Mouse (Mus musculus): ENCODE data around the gene Lrrc7. TPM values are rescaled to one million over a fixed set of nuclear protein-coding genes. Genes with fewer than 3 reads are reported as not detected.

Lrrc7 gene
- total RNA-seq (2022), result under 1 TPM in 1 of 4 experiments, not detected in 3; 0.19 TPM

DNA sequence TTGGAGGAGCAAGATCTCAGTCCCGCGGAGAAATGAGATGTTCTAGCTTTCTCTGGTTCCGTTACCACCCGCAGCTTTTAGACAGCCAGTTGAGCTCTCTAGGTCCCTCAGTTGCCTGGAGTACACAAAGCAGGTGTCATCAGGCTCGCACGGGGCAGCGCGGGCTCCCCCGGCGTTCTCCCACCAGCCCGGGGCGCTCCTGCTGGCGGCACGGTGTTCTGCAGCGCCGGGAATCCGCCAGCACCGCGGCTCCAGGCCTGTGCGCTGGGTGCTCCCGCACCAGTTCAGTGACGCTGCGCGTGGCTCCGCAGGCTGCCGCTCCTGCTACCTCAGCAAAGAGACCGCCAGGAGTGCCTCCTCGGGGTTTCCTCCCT is at the start of gene Lrrc7:
TSS of gene Lrrc7 (minus strand) at position 235 of the 374 bp plus-strand sequence.
- DNase-seq (ENCODE audit: low spot score in 2 of 2), result no peak

DNA sequence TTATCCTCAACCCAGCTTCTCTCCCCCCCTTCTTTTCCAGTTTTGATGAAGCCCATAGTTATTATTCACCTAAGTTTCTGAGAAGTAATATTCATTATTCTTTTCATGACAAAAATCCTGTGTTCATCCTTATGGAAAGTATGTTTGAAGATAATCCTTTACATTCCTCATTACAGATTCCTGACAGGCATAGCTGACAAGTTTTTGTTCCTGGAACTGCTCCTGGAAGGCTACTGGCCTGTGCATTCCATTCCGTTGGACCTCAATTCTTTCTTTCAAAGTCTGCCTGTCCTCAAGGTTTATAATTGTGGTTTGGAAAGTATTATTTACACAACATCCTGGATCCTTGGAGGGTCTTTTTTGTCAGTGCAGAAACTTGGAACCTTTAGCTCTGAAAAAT is 45.0 kb upstream of the Lrrc7 start:
- DNase-seq (ENCODE audit: low spot score in 2 of 2), result no peak

DNA sequence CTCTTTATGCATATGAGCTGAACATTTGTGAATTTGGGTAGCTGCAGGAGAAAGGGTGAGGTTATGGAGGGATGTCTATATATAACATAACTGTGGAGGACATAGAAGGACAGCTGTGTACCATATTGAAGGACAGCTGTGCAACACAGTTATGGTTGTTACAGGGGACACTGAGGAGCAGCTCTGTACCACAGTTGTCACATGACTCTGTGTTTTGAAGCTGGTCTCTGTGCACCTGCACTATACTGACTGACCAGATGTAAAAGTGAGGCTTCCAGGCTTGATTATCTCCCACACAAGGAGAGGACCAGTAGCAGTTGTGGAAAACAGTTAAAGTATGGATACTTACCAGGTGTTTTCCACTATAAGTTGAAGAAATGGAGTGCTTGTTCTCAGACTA is 43.3 kb upstream of the Lrrc7 start:
- DNase-seq (ENCODE audit: low spot score in 2 of 2), result no peak

DNA sequence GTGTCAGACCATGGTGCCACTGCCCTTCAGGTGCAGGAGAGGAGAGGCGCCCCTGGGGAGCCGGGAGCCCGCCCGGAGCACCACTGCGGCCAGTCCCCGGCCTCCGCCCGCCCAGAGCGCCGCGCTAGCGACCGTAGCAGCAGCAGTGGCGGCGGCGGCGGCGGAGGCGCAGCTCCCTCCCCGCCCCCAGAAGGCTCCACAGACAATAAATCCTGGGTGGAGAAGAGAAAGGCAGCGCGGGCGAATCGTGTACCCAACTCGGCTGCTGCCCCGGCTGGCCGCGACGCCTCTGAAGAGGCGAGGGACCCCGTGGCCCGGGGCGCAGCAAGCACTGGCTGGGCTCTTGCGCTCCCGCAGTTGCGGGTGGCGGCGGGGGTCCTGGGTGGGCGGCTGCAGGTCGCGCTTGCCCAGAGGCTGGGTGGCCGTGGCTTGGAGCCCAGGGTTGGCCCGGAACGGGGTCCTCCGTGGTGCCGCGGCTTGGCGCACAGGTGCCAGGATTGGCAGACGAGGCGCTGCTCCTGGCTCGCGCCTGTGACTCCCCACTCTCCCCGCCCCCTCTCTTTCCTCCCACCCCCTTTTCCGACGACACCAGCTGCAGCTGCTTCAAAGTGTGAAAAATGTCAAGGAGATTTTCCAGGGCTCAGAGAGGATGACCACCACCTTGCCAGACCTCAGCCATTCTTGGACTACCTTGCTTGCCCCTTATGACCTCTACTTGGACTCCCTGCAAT is 600 bp downstream of the Lrrc7 start:
- no peak for DNase-seq (ENCODE audit: low spot score in 2 of 2)

DNA sequence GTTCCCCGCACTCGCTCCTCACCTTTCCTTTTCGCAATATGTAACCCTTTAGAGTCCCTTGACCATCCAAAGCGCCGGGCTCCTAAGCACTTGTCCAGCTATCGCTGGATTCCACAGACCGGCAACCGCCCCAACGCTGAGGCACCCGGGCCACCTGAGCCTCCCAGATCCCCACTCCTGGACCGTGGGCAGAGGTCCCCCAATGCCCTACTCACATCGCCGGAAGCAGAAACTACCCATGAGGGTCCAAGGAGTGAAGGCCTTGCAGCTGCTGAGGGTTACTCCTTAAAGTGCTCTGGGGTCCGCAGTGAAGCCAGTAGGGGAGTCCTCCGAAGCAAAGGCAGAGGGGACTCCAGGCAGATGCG is 1.1 kb downstream of the Lrrc7 start:
- no peak for DNase-seq (ENCODE audit: low spot score in 2 of 2)

DNA sequence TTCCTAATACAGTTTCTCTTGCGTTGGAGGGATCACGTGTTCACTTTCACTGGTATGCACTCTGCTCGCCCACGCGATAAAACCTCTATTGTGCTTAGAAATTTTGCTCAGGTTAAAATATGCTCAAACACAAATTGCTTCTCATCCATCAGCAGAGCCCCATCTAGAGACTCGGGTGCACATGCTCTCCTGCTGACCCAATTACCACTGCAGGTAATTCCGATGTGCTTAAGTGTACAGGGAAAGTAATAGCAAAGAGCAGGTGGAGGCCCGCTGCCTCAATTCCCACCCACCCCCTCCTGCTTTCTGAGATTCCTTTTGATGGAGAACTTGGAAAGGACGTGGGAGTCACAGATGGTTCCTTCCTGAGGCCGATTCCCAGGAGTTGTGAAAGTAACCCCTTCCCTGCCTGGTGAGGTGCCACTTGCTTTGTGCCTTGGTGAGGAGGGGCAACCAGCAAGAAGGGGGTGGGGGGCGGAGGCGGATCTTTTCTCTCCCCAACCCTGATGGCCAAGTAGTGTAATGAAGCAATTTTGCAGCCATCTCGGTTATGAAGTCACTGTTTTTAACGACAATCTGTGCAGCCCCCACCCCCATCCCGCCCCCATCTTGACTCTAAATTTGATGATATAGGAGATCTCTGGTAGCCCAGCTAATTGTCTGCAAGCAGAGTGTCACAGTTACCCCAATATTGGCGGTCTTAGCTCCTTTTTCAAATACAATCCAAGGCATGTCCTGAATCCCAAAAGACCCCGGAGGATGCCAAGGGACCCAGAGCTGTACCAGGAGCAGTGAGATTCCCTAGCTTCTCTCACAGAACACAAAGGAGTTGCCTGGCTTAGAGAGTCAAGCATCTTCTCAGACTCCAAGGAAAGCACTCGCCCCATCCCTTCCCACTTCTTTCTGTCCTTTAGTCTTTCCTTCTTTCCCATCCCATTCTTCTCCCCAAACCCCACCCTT is 2.0 kb downstream of the Lrrc7 start:
- DNase-seq (ENCODE audit: low spot score in 2 of 2), result no peak

DNA sequence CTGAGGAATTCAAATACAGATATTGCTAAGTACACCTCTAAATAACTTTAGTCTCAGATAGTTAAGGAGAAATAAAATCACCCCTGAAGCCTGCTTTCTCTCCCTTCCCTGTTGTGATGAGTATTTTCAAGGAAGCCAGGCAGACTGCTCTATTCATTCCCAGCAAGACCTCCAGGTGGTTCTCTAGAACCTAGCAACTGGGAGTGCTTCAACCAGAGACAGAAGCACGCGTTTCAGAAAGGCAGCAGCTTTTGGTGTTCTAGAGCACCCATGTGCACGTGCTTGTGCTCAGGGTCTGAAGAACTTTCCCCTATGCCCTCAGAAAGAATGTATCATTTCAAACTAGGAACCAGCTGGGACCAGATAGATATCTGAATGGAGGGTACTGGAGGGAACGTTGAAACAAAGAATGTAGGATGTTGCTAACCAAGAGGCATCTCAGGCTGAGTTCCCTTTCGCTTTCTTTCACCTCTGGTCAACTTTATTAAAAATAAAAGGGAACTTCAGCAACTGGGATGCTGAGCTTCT is 2.8 kb downstream of the Lrrc7 start:
- no peak for DNase-seq (ENCODE audit: low spot score in 2 of 2)

DNA sequence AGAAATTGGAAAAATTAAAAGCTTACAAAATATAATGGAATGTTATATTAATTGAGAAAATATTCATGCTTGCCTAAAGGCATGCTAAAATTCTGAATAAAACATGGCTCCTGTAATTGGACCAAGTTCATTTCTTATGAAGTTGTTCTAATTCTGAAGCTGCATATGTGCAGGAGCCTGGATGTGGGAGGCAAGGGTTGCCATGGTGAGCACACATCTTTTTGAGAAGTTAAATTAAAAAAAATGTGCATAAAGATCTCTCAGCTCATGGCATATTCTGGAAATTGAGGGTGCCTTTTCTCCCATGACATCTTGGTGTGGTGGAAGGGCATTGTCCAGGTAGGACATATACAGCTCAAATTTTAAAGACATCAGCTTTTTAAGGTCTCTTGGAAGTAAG is 3.4 kb downstream of the Lrrc7 start:
- no peak for DNase-seq (ENCODE audit: low spot score in 2 of 2)

DNA sequence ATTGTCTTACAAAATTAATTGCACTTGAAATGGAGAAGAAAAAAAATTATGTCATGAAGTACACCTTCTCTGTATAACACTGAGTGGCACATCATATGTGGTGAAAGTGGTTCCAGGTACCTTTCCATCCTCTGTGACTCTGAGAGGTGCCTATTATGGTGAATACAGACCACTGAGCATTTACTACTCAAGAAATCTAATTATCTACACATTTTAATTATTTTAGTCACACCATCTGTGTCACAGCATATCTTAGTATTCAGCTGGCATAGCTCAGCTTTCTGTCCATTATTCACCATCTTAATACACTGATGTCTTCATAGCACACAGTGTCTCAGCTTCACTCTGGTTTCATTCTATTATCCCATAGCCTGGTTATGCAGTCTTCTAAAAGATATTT is 7.7 kb downstream of the Lrrc7 start:
- no peak for DNase-seq (ENCODE audit: low spot score in 2 of 2)

DNA sequence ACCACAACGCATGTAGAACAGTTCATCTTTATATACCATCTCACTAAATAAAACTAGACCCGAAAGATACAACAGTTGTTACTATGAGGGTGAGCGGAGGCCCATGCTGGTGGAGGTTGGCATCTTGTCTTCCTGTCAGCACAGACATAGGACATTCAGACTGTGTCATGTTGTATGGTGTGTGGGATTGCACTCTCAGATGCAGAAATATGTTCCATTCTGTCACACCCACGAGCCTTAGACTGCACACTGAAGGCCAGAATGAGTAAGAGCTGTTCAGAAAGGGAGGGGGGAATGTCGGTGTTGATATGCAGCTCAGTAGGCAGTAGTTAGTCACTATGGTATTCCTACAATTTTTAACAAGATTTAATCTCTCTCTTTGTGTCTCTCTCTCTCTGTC is 9.9 kb downstream of the Lrrc7 start:
- DNase-seq (ENCODE audit: low spot score in 2 of 2), result no peak

DNA sequence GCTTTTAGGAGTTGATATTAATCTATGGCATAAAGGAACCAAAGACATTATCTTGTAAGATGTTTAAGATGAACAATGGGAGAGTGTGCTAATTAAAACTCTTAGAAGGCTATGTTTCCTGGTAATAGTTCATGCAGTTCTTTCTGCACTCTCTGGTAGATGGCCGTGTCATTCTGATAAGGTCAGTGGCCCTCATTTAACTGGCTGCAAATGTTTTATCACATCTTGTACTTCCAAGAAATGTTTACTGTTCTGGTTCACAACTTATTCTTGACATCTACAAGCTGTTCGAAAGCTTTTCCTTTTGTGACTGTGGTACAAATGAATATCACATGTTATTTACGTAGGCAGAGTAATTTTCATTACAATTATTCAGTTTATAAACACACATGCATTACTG is 18.5 kb downstream of the Lrrc7 start:
- no peak for DNase-seq (ENCODE audit: low spot score in 2 of 2)

DNA sequence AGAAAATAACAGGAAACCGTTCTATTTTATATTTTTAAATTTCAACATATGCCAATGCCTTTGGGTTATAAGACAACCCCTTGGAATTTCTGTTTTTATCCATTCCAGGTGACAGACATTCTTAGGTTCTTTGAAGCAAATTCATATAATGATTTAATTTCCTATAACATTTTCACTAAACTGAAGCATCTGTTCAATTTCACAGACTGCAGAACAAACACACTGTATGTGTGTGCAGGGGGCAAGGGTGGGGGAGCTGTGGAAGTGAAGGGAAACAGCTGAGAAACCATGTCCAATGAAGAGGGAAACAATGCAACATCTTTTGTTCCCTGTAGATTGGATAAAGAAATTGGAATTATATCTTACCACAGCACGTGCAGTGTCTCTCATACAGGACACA is 29.2 kb downstream of the Lrrc7 start:
- DNase-seq (ENCODE audit: low spot score in 2 of 2), result no peak

DNA sequence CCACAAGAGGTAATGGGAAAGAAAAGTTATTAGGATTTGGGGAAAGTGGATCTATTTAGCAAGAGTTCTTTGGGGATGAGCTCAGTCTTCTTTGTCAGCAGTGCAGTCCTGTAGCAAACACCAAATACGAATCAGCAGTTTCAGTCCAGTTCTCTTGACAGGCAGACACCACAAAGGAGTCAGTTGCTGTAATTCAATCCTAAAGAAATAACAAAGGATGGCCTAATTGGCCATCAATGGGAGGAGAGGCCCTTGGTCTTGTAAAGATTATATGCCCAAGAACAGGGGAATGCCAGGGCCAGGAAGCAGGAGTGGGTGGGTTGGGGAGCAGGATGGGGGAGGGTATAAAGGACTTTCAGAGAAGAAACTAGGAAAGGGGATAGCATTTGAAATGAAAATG is 33.5 kb downstream of the Lrrc7 start:
- no peak for DNase-seq (ENCODE audit: low spot score in 2 of 2)

DNA sequence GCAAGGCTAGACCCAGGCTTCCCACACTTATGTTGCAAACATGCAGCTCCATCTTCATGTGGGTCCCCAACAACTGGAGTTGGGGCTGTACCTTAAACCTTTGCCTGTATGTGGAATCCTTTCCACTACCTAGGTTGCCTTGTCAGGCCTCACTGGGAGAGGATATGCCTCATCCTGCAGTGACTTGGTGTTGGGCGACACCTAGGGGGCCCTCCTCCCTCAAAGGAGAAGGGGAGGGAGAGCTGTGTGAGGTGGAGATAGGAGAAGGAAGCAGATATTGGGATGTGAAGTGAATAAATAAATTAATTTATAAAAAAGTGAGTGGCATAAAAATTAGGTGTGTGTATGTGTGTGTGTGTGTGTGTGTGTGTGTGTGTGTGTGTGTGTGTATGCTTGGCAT is 68.3 kb downstream of the Lrrc7 start:
- DNase-seq (ENCODE audit: low spot score in 2 of 2), result no peak

DNA sequence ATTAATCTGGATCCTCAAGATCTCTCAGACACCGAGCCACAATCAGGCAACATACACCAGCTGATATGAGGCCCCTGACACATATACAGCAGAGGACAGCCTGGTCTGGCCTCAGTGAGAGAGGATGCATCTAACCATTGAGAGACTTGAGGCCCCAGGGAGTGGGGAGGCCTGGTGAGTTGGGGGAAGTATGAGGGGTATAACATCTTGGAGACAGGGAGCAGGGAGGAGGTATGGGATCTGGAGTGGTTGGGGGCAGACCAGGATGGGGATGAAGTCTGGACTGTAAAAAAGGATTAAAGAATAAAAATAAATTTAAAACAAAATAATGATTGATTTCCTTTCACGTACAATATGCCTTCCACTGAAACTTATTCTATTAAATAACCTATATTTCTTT is 82.3 kb downstream of the Lrrc7 start:
- no peak for DNase-seq (ENCODE audit: low spot score in 2 of 2)

DNA sequence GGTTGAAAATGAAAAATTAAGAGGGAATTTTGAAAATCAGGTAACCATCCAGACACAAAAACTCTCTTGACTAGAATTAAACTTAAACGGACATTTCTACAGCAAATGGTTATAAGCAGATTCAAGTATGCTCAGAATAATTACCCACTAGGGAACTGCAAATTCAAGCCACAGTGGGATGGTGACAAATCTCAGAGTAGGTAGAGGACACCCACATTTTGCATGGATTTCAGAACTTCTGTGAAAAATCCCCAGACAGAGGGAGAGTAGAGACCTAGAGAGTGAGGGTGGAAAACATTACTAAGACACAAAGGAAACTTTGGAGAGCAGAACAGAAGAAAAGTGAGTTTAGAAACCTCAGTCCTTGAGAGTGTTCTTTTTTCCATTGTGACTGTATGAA is 161.4 kb downstream of the Lrrc7 start:
- no peak for DNase-seq (ENCODE audit: low spot score in 2 of 2)

DNA sequence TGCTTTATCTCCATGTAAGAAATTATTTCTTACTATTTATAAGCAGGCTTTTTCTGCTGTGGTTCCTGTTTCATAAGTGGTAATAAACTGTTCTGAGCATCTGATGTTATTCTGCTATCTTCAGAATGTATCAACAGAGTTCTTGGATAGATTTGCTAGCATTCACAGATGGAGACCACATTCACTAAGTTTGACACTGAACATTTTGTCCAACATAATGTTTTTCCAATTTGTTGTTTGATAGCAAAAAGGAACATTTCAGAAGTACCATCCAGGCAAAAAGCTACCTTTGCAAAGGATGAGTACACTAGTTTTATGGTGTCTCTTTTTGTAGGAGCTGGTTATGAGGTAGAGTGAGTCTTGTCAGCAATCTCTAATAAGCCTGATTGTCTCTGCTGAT is 170.5 kb downstream of the Lrrc7 start:
- no peak for DNase-seq (ENCODE audit: low spot score in 2 of 2)

DNA sequence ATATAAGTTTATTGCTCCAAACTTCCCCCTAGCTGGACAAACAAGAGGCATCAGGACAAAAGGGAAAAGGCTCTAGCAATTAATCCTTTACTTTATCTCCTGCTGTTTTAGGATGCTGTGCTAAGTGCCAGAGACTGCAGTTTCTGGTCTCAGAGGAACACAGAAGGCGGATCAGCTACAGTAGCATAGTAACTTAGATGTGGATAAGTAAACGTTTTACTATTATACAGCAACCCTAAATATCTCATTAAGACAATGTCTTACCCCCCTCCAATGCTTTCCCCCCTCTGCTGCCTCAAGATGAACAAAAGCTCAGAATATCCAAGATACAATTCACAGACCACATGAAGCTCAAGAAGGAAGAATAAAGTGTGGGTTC is 174.0 kb downstream of the Lrrc7 start:
- no peak for DNase-seq (ENCODE audit: low spot score in 2 of 2)

DNA sequence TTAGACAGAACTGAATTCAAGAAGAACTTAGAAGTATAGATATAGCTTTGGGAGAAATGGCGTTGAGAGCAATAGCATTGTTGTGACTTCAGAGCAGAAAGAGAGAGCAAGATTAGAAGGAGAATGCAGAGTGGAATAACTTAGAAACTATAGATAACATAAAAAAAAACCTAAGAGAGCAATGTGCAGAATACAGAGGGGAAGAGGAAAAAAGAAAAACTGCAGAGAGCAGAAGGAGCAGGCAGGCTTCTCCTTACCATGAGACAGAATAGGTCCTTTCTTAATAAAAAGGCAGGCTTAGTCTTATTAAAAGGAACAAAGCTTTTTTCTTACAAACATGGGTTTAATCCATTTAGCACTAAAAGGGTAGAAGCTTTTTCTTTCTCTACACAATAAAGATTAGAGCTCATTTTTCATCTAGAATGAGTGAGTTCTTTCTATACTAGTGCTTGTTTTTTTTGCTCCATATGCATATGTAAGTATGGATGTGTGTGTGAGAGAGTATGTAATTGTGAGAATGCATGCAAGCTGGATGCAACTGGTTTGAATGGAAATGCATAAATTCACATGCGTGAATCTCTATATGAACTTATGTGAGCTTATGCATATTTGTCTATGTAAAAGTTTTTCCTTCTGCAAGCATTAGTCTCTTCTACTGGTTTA is 174.5 kb downstream of the Lrrc7 start:
- no peak for DNase-seq (ENCODE audit: low spot score in 2 of 2)

DNA sequence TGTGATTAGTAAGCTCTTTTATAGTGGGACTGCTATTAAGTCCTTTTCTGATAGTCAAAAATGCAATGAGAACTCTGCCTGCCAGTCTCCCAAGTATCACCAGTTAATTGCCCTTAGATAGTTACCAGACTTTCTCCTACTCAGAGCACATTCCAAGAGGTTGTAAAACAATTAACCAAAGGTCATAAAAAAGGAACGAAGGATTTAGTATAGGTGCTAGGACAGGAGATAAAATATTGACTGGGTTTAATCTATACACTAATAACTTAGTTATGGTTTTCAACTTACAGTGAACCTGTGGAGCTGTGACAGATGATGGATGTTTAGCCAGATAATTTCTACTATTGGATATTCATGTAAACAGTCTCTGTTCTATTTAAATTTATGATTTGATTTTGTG is 175.2 kb downstream of the Lrrc7 start:
- no peak for DNase-seq (ENCODE audit: low spot score in 2 of 2)

DNA sequence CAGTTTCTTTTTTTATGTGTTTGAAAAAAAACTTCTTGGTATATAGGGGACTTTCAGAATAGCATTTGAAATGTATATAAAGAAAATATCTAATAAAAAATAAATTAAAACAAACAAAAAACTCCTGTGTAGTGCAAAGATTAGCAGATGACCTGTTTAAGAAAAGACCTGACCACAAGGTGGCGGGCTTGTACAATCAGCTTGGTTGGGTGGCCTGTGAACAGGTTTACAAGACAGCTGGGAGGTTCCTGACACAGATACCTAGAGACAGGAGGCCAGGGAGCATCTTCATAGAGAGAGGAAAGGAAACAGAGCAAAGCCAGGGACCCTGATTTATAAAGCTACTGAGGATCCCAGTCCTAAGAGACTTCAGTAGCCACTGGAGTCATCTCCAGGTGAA is 186.1 kb downstream of the Lrrc7 start:
- no peak for DNase-seq (ENCODE audit: low spot score in 2 of 2)

DNA sequence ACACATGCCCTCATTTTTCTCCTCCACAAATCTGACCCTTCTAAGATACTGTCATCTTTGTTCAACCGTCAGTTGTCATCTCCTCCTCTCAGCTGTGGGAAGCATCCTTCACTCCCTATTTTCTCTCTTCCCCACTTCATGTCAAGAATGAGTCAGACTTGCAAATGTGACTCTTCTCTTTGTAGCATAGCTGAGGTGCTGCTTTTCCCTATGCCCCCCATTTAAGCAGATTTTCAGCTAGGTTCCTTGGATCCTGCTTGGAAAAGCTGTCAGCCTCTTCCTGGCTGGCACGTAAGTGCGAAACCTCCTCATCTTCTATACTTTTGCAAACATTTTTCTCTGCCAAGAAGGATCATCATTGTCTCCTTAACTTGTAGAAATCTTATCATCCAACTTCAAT is 192.9 kb downstream of the Lrrc7 start:
- DNase-seq (ENCODE audit: low spot score in 2 of 2), result no peak

Data from gastrocnemius, adult 8-10 months (tissue).